Mouse (Mus musculus) midbrain, embryonic 15.5 days (tissue): ENCODE results near the gene Sparc. TPM values are rescaled to one million over a fixed set of nuclear protein-coding genes. Genes with fewer than 3 reads are reported as not detected.
"Not testable (repeated sequence)": the region's sequence is repeated elsewhere in the genome, so short reads cannot be mapped to it uniquely, and the experiment has no call there.

ENCODE experiments used
- ATAC-seq: fragments of 200-750 bp; cut with Nextera tagmentation; replicated peaks from 2 replicates; pipeline ENCODE4 v1.8.0; 2017; ENCODE audit warnings: moderate TSS enrichment
- H3K27ac ChIP-seq: fragments of 300-500 bp; sonication (generic); 2 replicates; pipeline ENCODE4 v1.5.1; 2015; ENCODE audit warnings: mild to moderate bottlenecking, inconsistent platforms
- H3K27me3 ChIP-seq: fragments of 300-500 bp; sonication (generic); replicated peaks from 2 replicates; pipeline ENCODE4 v1.6.1; 2015; ENCODE audit warnings: inconsistent platforms
- H3K36me3 ChIP-seq: fragments of 300-500 bp; sonication (generic); replicated peaks from 2 replicates; pipeline ENCODE4 v1.6.1; 2015; ENCODE audit warnings: inconsistent platforms
- H3K4me1 ChIP-seq: fragments of 300-500 bp; sonication (generic); 2 replicates; pipeline ENCODE4 v1.6.1; 2015; ENCODE audit warnings: inconsistent platforms
- H3K4me2 ChIP-seq: fragments of 300-500 bp; sonication (generic); 2 replicates; pipeline ENCODE4 v1.6.1; 2015; ENCODE audit warnings: inconsistent platforms, mild to moderate bottlenecking, moderate library complexity
- H3K4me3 ChIP-seq: fragments of 300-500 bp; sonication (generic); 2 replicates; pipeline ENCODE4 v1.5.1; 2015; ENCODE audit warnings: mild to moderate bottlenecking, inconsistent platforms
- H3K9ac ChIP-seq: fragments of 300-500 bp; sonication (generic); 2 replicates; pipeline ENCODE4 v1.6.1; 2015; ENCODE audit warnings: mild to moderate bottlenecking, inconsistent platforms
- H3K9me3 ChIP-seq: fragments of 300-500 bp; sonication (generic); 2 replicates; pipeline ENCODE4 v1.6.1; 2016; ENCODE audit warnings: inconsistent platforms
- WGBS: fragments of 180-500 bp; shearing (Covaris S2); methylation state at CpG from one replicate; pipeline ENCODE4 v1.1.7; 2015; ENCODE audit warnings: mixed read lengths; 5-methylcytosine and 5-hydroxymethylcytosine counted together
- polyA plus RNA-seq: library from polyadenylated mRNA; unstranded; fragments of >200 nt; fragmentation: Nextera tagmentation; extraction: Ambion mirVana; gene quantifications from 2 replicates; pipeline ENCODE4 v1.2.1, GENCODE M21; 2015

Sparc gene
- polyA plus RNA-seq, 1 experiment from 2014 or later = 482 TPM

GRCm38 (mm10) chr11:55429973-55430372 lies 7.0 kb upstream of the Sparc start:
- Histone ChIP-seq H3K4me2 (no peak overlapping the region), H3K9ac (no peak overlapping the region), H3K36me3 (no peaks in the 10 kb centered on the region), H3K27me3 (no peaks in the 10 kb centered on the region), H3K4me3 (no peak overlapping the region), H3K27ac (no peak overlapping the region), H3K9me3 (no peaks in the 10 kb centered on the region), H3K4me1 (peaks cover 10% of the 10 kb centered on the region)
- no peak for ATAC-seq
- 91% methylated on average over 2 of the region's 2 CpGs for WGBS

- Histone ChIP-seq H3K9me3 (no peaks in the 10 kb centered on the region), H3K27ac (peak overlapping the region; percentile 27), H3K9ac (no peak overlapping the region), H3K36me3 (no peaks in the 10 kb centered on the region), H3K27me3 (no peaks in the 10 kb centered on the region), H3K4me1 (peaks cover 22% of the 10 kb centered on the region), H3K4me2 (no peak overlapping the region), H3K4me3 (no peak overlapping the region)
- ATAC-seq = peak; percentile 24; the same call in 1 of the 2 replicates
- WGBS = 37% methylated on average over 16 of the region's 16 CpGs
Observed at GRCm38 (mm10) chr11:55428186-55429012, 5.4 kb upstream of the Sparc start.

GRCm38 (mm10) chr11:55424746-55425360 lies 1.9 kb upstream of the Sparc start:
- Histone ChIP-seq H3K27me3 (no peaks in the 10 kb centered on the region), H3K27ac (no peak overlapping the region), H3K4me3 (no peak overlapping the region), H3K9me3 (no peaks in the 10 kb centered on the region), H3K36me3 (no peaks in the 10 kb centered on the region), H3K4me2 (no peak overlapping the region), H3K9ac (no peak overlapping the region), H3K4me1 (peaks cover 28% of the 10 kb centered on the region)
- 78% methylated on average over 8 of the region's 8 CpGs for WGBS
- no peak for ATAC-seq

GRCm38 (mm10) chr11:55423756-55424155 lies 773 bp upstream of the Sparc start:
- H3K4me1 ChIP-seq = peaks cover 39% of the 10 kb centered on the region
- H3K9ac ChIP-seq = no peak overlapping the region
- H3K36me3 ChIP-seq = no peaks in the 10 kb centered on the region
- H3K9me3 ChIP-seq = no peaks in the 10 kb centered on the region
- no peak overlapping the region for H3K4me3 ChIP-seq
- ATAC-seq = peak; percentile 65; the same call in 1 of the 2 replicates
- peak overlapping the region; percentile 30 for H3K27ac ChIP-seq
- no peaks in the 10 kb centered on the region; the same call in 1 of the 2 replicates for H3K27me3 ChIP-seq
- 12% methylated on average over 4 of the region's 4 CpGs for WGBS
- no peak overlapping the region for H3K4me2 ChIP-seq

- 5% methylated on average over 9 of the region's 9 CpGs for WGBS
- Histone ChIP-seq H3K4me2 (peak overlapping the region; percentile 48), H3K4me1 (peaks cover 38% of the 10 kb centered on the region), H3K4me3 (peak overlapping the region; percentile 23), H3K36me3 (no peaks in the 10 kb centered on the region), H3K9ac (peak overlapping the region; percentile 24; the same call in 1 of the 2 replicates), H3K27ac (peak overlapping the region; percentile 59; the same call in 1 of the 2 replicates), H3K9me3 (no peaks in the 10 kb centered on the region), H3K27me3 (no peaks in the 10 kb centered on the region; the same call in 1 of the 2 replicates)
- peak; percentile 62; the same call in 1 of the 2 replicates for ATAC-seq
Observed at GRCm38 (mm10) chr11:55419678-55420307, 3.2 kb downstream of the Sparc start.

GRCm38 (mm10) chr11:55419296-55419677 lies 3.7 kb downstream of the Sparc start:
- H3K9ac ChIP-seq = peak overlapping the region; percentile 24
- no peaks in the 10 kb centered on the region for H3K36me3 ChIP-seq
- H3K27ac ChIP-seq = peak overlapping the region; percentile 59; the same call in 1 of the 2 replicates
- H3K9me3 ChIP-seq = no peaks in the 10 kb centered on the region
- H3K27me3 ChIP-seq = no peaks in the 10 kb centered on the region; the same call in 1 of the 2 replicates
- peak overlapping the region; percentile 48 for H3K4me2 ChIP-seq
- under 1% methylated on average over 4 of the region's 4 CpGs for WGBS
- H3K4me3 ChIP-seq = peak overlapping the region; percentile 23
- no peak for ATAC-seq
- peaks cover 35% of the 10 kb centered on the region for H3K4me1 ChIP-seq

- Histone ChIP-seq H3K4me2 (peak overlapping the region; percentile 48), H3K9me3 (no peaks in the 10 kb centered on the region), H3K27me3 (no peaks in the 10 kb centered on the region; the same call in 1 of the 2 replicates), H3K9ac (peak overlapping the region; percentile 20; the same call in 1 of the 2 replicates), H3K4me3 (peak overlapping the region; percentile 23), H3K4me1 (peaks cover 29% of the 10 kb centered on the region), H3K27ac (peak overlapping the region; percentile 59; the same call in 1 of the 2 replicates), H3K36me3 (no peaks in the 10 kb centered on the region)
- ATAC-seq = no peak
- WGBS = 6% methylated on average over 3 of the region's 3 CpGs
Observed at GRCm38 (mm10) chr11:55418704-55419061, 4.3 kb downstream of the Sparc start.

GRCm38 (mm10) chr11:55417898-55418703 lies 4.9 kb downstream of the Sparc start:
- ATAC-seq = peak; percentile 71; the same call in 1 of the 2 replicates
- Histone ChIP-seq H3K9me3 (no peaks in the 10 kb centered on the region), H3K27me3 (no peaks in the 10 kb centered on the region; the same call in 1 of the 2 replicates), H3K27ac (peak overlapping the region; percentile 59; the same call in 1 of the 2 replicates), H3K9ac (peak overlapping the region; percentile 20; the same call in 1 of the 2 replicates), H3K4me2 (peak overlapping the region; percentile 48), H3K4me3 (peak overlapping the region; percentile 23), H3K36me3 (no peaks in the 10 kb centered on the region), H3K4me1 (peaks cover 27% of the 10 kb centered on the region)
- WGBS = under 1% methylated on average over 24 of the region's 24 CpGs

GRCm38 (mm10) chr11:55416609-55417265 lies 6.2 kb downstream of the Sparc start:
- WGBS = 69% methylated on average over 6 of the region's 6 CpGs
- H3K4me2 ChIP-seq = no peak overlapping the region

GRCm38 (mm10) chr11:55415731-55416130 lies 7.3 kb downstream of the Sparc start:
- peaks cover 27% of the 10 kb centered on the region for H3K4me1 ChIP-seq
- not testable (repeated sequence) for H3K4me3 ChIP-seq, H3K9ac ChIP-seq, ATAC-seq, H3K27me3 ChIP-seq, H3K4me2 ChIP-seq, H3K36me3 ChIP-seq, H3K27ac ChIP-seq, H3K9me3 ChIP-seq
- 94% methylated on average over 6 of the region's 6 CpGs for whole genome bisulfite sequencing

More at GRCm38 (mm10) chr11:55416609-55417265, 6.2 kb downstream of the Sparc start:
- no peak for ATAC-seq
- no peak overlapping the region for H3K27ac ChIP-seq
- H3K4me3 ChIP-seq = no peak overlapping the region
- H3K4me1 ChIP-seq = peaks cover 27% of the 10 kb centered on the region
- no peaks in the 10 kb centered on the region; the same call in 1 of the 2 replicates for H3K27me3 ChIP-seq
- H3K9ac ChIP-seq = no peak overlapping the region
- no peaks in the 10 kb centered on the region for H3K36me3 ChIP-seq
- H3K9me3 ChIP-seq = no peaks in the 10 kb centered on the region
